8 mouse cellular contexts compared by ENCODE assay signal in the genomic region with DNA sequence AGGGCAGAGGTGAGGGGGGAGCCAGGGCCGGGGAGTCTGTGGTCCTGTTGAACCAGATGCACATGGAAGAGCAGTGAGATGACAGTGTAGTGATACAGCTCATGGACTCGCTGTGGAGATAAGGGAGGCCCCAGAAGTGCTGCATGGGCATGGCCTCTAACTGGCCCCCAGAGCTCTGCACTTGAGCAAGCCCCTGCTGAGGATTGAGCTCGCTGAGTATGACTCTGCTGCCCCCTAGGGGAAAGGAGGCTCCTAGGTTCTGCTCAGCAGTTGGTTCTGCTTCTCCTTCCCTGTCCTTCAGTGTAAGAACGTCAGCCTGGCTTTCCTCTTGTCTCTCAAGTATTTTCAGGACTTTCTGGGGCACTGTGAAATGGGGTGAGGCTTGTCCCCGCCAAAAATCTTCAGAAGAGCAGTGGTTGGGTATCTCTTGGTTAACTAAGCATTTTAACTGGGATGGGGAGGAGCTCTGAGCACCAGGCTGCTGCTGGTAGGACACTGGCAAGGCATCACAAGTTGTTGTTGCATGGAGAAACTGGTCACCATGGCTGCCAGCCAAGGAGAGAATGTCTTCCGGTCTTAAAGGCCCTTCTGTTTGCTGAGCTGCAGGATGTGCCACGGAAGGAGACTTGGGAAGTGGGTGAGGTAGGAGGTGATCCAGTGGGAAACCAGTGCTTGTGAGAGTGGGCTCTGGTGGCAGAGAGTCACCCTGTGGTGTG. TPM values are rescaled to one million over a fixed set of nuclear protein-coding genes. Genes with fewer than 3 reads are reported as not detected.
DNase-seq lines count a peak whose midpoint lies in the region; ATAC-seq lines count a peak whose summit lies in the region.

No protein-coding gene starts in this region.

- no peak overlapping the region for H3K4me3 ChIP-seq in hindbrain, embryonic 12.5 days

- WGBS in hindbrain, embryonic 12.5 days: 34% methylated on average over 7 of the region's 7 CpGs

- H3K9me3 ChIP-seq in hindbrain, embryonic 12.5 days (replicated peaks): no peaks in the 10 kb centered on the region; the same call in 1 of the 2 replicates

- peak; percentile 89 for ATAC-seq in hindbrain, embryonic 12.5 days (ENCODE audit: low FRiP score)

- H3K4me2 ChIP-seq in hindbrain, embryonic 12.5 days (replicated peaks): no peak overlapping the region

- H3K9ac ChIP-seq in hindbrain, embryonic 12.5 days: no peak overlapping the region

- peaks cover 9% of the 10 kb centered on the region; the same call in 1 of the 2 replicates for H3K4me1 ChIP-seq in hindbrain, embryonic 12.5 days

- peaks cover 8% of the 10 kb centered on the region for H3K27me3 ChIP-seq in hindbrain, embryonic 12.5 days

- peak; percentile 86 for DNase-seq in NIH3T3 (ENCODE audit: low read depth)
- DNase-seq in cerebellum, adult 9-11 months: peak; percentile 83
- peak; percentile 68 to 83 for DNase-seq in frontal cortex, postnatal 10 days (ENCODE audit: low spot score in 2 of 2)
- peak; percentile 90 for DNase-seq in layer of hippocampus, postnatal 10 days (ENCODE audit: low spot score in 2 of 2)
- peak; percentile 92 for DNase-seq in lung, postnatal 10 days
- DNase-seq in retina, adult 2 months (ENCODE audit: low read depth, low spot score): peak; percentile 42
- peak; percentile 79 for DNase-seq in thymus, postnatal 25 days

- no peaks in the 10 kb centered on the region for H3K36me3 ChIP-seq in hindbrain, embryonic 12.5 days

- H3K27ac ChIP-seq in hindbrain, embryonic 12.5 days: no peak overlapping the region

RNA-seq across cellular contexts. Expression of gene Spata31d1d, which starts 3.0 kb away (rescaled TPM):
- polyA plus RNA-seq in hindbrain, embryonic 12.5 days (2016; fragmentation: Nextera tagmentation; extraction: Ambion mirVana): not detected in 2 replicates
- total RNA-seq in layer of hippocampus, postnatal 10 days (2021): not detected

RNA-seq across cellular contexts. Expression of gene Spata31d1b, which starts 16.5 kb away (rescaled TPM):
- polyA plus RNA-seq in hindbrain, embryonic 12.5 days (2016; fragmentation: Nextera tagmentation; extraction: Ambion mirVana): not detected in 2 replicates
- total RNA-seq in layer of hippocampus, postnatal 10 days (2021): under 1 TPM in 1 of 2 experiments, not detected in 1; 0.11 TPM

RNA-seq across cellular contexts. Expression of gene 1700014D04Rik, which starts 18.0 kb away (rescaled TPM):
- polyA plus RNA-seq in hindbrain, embryonic 12.5 days (2016; fragmentation: Nextera tagmentation; extraction: Ambion mirVana): 0.10 TPM in 1 of 2 replicates, not detected in the other
- 1 to 10 TPM in 1 of 2 experiments, under 1 TPM in 1; 0.56 to 1.2 TPM for total RNA-seq in layer of hippocampus, postnatal 10 days (2021)

RNA-seq across cellular contexts. Expression of gene Spata31d1a, which starts 18.4 kb away (rescaled TPM):
- 0.04 TPM in 1 of 2 replicates, not detected in the other for polyA plus RNA-seq in hindbrain, embryonic 12.5 days (2016; fragmentation: Nextera tagmentation; extraction: Ambion mirVana)
- under 1 TPM; 0.11 to 0.21 TPM for total RNA-seq in layer of hippocampus, postnatal 10 days (2021)

RNA-seq across cellular contexts. Expression of gene 4921517D22Rik, which starts 34.6 kb away (rescaled TPM):
- not detected in 2 replicates for polyA plus RNA-seq in hindbrain, embryonic 12.5 days (2016; fragmentation: Nextera tagmentation; extraction: Ambion mirVana)
- not detected for total RNA-seq in layer of hippocampus, postnatal 10 days (2021)

Comparison
In these comparisons a context has a peak if more than half of its experiments do, and no peak if none do; other contexts are left out.
1. DNase-seq: peak in every context shown above with its lines; median percentile 92 in lung, postnatal 10 days; 90 in layer of hippocampus, postnatal 10 days; 86 in NIH3T3; 83 in cerebellum, adult 9-11 months; 79 in thymus, postnatal 25 days; 76 in frontal cortex, postnatal 10 days; 42 in retina, adult 2 months.